Mouse (Mus musculus) G1E (cell line): Measurements from ENCODE around the gene Rnf157. TPM values are rescaled to one million over a fixed set of nuclear protein-coding genes. Genes with fewer than 3 reads are reported as not detected.

Source experiments
- ATAC-seq: 2 replicates; pipeline ENCODE4 v1.8.0; 2016; ENCODE audit warnings: mild to moderate bottlenecking; ENCODE audit not compliant: insufficient number of reproducible peaks, poor library complexity, low FRiP score, severe bottlenecking; ENCODE audit errors: extremely low read depth
- DNase-seq: peaks from one replicate; pipeline ENCODE4 v3.0.0; 2012; ENCODE audit warnings: low spot score
- H3K27me3 ChIP-seq: 2 replicates; pipeline ENCODE4 v1.6.1; 2012; ENCODE audit warnings: mild to moderate bottlenecking, low read length, inconsistent platforms; ENCODE audit not compliant: insufficient read depth
- H3K36me3 ChIP-seq: replicated peaks from 2 replicates; pipeline ENCODE3; 2012; ENCODE audit warnings: mild to moderate bottlenecking, inconsistent platforms
- H3K4me1 ChIP-seq: 2 replicates; pipeline ENCODE4 v1.6.1; 2012; ENCODE audit warnings: low read depth, low read length, inconsistent platforms, mixed read lengths; ENCODE audit not compliant: insufficient read depth
- H3K4me3 ChIP-seq: 2 replicates; pipeline ENCODE4 v1.5.1; 2012; ENCODE audit warnings: low read depth, mild to moderate bottlenecking, inconsistent platforms, low read length, moderate library complexity, mixed read lengths
- H3K9me3 ChIP-seq: replicated peaks from 2 replicates; pipeline ENCODE4 v1.6.1; 2012; ENCODE audit warnings: inconsistent platforms
- CTCF ChIP-seq: IDR thresholded peaks from 2 replicates; pipeline ENCODE4 v1.5.1; 2012; ENCODE audit warnings: low read depth, low read length, inconsistent platforms, mixed read lengths
- GATA1 ChIP-seq: IDR thresholded peaks from 2 replicates; pipeline ENCODE4 v1.6.1; 2012; ENCODE audit warnings: borderline replicate concordance, low read length, inconsistent platforms, mixed read lengths
- GATA2 ChIP-seq: IDR thresholded peaks from 2 replicates; pipeline ENCODE4 v1.6.1; 2012; ENCODE audit warnings: low read depth, low read length, inconsistent platforms, borderline replicate concordance
- POLR2AphosphoS5 ChIP-seq: IDR thresholded peaks from 2 replicates; pipeline ENCODE4 v1.6.1; 2012; ENCODE audit warnings: low read depth, low read length, inconsistent platforms; ENCODE audit not compliant: insufficient replicate concordance
- TAL1 ChIP-seq: conservative IDR thresholded peaks from 2 replicates; pipeline ENCODE4 v1.6.1; 2012; ENCODE audit warnings: low read depth, low read length, inconsistent platforms, mixed read lengths
- polyA plus RNA-seq: library from polyadenylated mRNA; stranded (reverse); fragments of >175 nt; gene quantifications from 2 replicates; pipeline ENCODE4 v1.2.3, GENCODE M21; 2012
- total RNA-seq, 2 experiments: library from RNA; stranded (forward) in 1 of 2; stranded (reverse) in 1 of 2; fragments of 200-1000 nt in 1 of 2; fragments of >200 nt in 1 of 2; fragmentation: Nextera tagmentation in 1 of 2; gene quantifications; 2 replicates each; pipeline ENCODE4 v1.2.3; 2014 to 2017

Gene Rnf157
- total and polyA plus RNA-seq, 3 experiments = 7.1 to 23.7 (median 10.0) TPM

GRCm38 (mm10) chr11:116298221-116298620 lies 114.6 kb downstream of the Rnf157 start:
- Histone ChIP-seq H3K36me3 (peaks cover 99% of the 10 kb centered on the region), H3K4me1 (peaks cover 9% of the 10 kb centered on the region), H3K4me3 (no peak overlapping the region), H3K27me3 (no peaks in the 10 kb centered on the region), H3K9me3 (no peaks in the 10 kb centered on the region)
- DNase-seq (no peak), ATAC-seq (no peak)
- TF ChIP-seq GATA1 = no peak
- no peak for TF ChIP-seq CTCF
- no peak for TF ChIP-seq GATA2
- no peak for TF ChIP-seq POLR2AphosphoS5
- TF ChIP-seq TAL1 = no peak

GRCm38 (mm10) chr11:116297017-116297416 lies 115.8 kb downstream of the Rnf157 start:
- ATAC-seq = no peak
- no peaks in the 10 kb centered on the region for H3K9me3 ChIP-seq
- TF ChIP-seq GATA2 (no peak), GATA1 (no peak), TAL1 (no peak), CTCF (no peak), POLR2AphosphoS5 (no peak)
- H3K27me3 ChIP-seq = no peaks in the 10 kb centered on the region
- peaks cover 9% of the 10 kb centered on the region for H3K4me1 ChIP-seq
- no peak for DNase-seq
- no peak overlapping the region for H3K4me3 ChIP-seq
- H3K36me3 ChIP-seq = peaks cover 98% of the 10 kb centered on the region

DNA sequence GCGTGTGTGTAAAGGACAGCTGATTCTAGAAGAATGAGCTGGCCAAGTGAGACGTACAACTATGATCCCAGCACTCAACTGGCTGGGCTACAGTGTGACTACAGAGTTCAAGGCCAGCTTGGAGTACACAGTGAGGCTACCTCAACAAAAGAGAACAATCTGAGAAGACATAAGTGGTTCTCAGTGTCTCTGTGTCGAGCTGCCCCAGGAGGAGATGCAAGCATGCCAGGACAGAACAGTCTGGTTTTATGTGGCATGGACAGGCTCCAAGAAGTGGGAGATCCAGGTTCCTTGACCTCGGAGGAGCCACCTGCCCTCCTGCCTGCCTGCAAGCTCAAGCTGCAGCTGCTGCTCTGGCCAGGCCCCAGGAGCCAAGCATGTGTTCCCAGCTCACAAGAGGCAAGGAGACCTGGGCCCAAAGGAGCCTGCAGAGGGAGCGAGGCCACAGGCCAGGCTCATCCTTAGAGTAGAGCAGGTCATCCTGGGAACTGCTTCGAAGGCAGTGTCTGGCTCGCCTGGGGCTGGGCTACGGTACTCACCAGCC lies 116.6 kb downstream of the Rnf157 start:
- Histone ChIP-seq H3K4me1 (peaks cover 9% of the 10 kb centered on the region), H3K36me3 (peaks cover 97% of the 10 kb centered on the region), H3K9me3 (no peaks in the 10 kb centered on the region)

GRCm38 (mm10) chr11:116294319-116294718 lies 118.5 kb downstream of the Rnf157 start:
- no peak overlapping the region for H3K4me3 ChIP-seq
- no peak for ATAC-seq
- no peaks in the 10 kb centered on the region for H3K27me3 ChIP-seq
- peaks cover 97% of the 10 kb centered on the region for H3K36me3 ChIP-seq
- peak; percentile 30 for DNase-seq
- H3K4me1 ChIP-seq = peaks cover 9% of the 10 kb centered on the region
- H3K9me3 ChIP-seq = no peaks in the 10 kb centered on the region
- no peak for TF ChIP-seq TAL1
- peak; percentile 35; the same call in 1 of the 2 replicates for TF ChIP-seq CTCF

More for the DNA sequence above, 116.6 kb downstream of the Rnf157 start:
- Histone ChIP-seq H3K4me3 (no peak overlapping the region), H3K27me3 (no peaks in the 10 kb centered on the region)
- DNase-seq (no peak), ATAC-seq (no peak)
- TF ChIP-seq GATA1 (no peak), POLR2AphosphoS5 (no peak), TAL1 (no peak), CTCF (no peak), GATA2 (no peak)

GRCm38 (mm10) chr11:116293538-116294137 lies 119.2 kb downstream of the Rnf157 start:
- Histone ChIP-seq H3K4me3 (no peak overlapping the region), H3K27me3 (no peaks in the 10 kb centered on the region), H3K4me1 (peaks cover 9% of the 10 kb centered on the region), H3K9me3 (no peaks in the 10 kb centered on the region), H3K36me3 (peaks cover 97% of the 10 kb centered on the region)
- ATAC-seq = no peak
- no peak for DNase-seq
- no peak for TF ChIP-seq CTCF
- TF ChIP-seq GATA1 = no peak
- TF ChIP-seq POLR2AphosphoS5 = no peak
- TF ChIP-seq GATA2 = no peak
- TF ChIP-seq TAL1 = no peak

DNA sequence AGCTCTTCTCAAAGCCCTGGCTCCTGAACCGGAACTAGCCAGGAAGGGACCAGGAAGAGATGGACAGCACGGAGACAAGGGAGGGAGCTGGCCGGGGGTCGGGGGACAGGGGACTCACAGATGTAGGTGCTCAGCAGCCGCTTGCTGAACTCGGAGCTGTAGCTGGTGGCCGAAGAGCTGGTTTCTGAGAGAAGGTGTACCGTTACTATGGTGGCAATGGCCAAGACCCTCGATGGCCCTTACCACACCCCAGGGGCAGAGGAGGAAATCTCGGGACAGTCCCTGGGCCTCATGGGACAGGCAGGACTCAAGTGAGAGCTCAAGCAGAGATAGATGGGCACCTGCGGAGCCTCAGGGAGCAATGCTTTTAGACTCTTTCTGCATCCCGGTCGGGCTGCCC lies 120.4 kb downstream of the Rnf157 start:
- no peaks in the 10 kb centered on the region for H3K27me3 ChIP-seq
- ATAC-seq (no peak), DNase-seq (no peak)
- no peaks in the 10 kb centered on the region for H3K9me3 ChIP-seq
- H3K4me1 ChIP-seq = peaks cover 16% of the 10 kb centered on the region
- TF ChIP-seq CTCF (no peak), GATA1 (no peak), TAL1 (no peak), POLR2AphosphoS5 (no peak), GATA2 (no peak)
- no peak overlapping the region for H3K4me3 ChIP-seq
- H3K36me3 ChIP-seq = peaks cover 98% of the 10 kb centered on the region
